Mouse (Mus musculus): ENCODE results near the gene Gm4353. TPM values are rescaled to one million over a fixed set of nuclear protein-coding genes. Genes with fewer than 3 reads are reported as not detected.
"Not testable (repeated sequence)": the region's sequence is repeated elsewhere in the genome, so short reads cannot be mapped to it uniquely, and the experiment has no call there.

Gm4353 gene
- 0.11 and 0.52 TPM in 2 replicates for polyA plus RNA-seq (2015; fragmentation: Nextera tagmentation; extraction: Ambion mirVana)

- H3K27ac ChIP-seq (replicated peaks); H3K4me1 ChIP-seq; H3K27me3 ChIP-seq (replicated peaks); H3K9ac ChIP-seq; H3K9me3 ChIP-seq; H3K4me2 ChIP-seq; H3K36me3 ChIP-seq; H3K4me3 ChIP-seq; ATAC-seq (ENCODE audit: extremely low read depth, insufficient number of reproducible peaks, low FRiP score, low TSS enrichment): not testable (repeated sequence)
- WGBS: 87% methylated on average over 11 of the region's 11 CpGs
Observed at GRCm38 (mm10) chr7:116084366-116084765, at the start of gene Gm4353. Gm4353 (minus strand) TSS chr7:116084635.

DNA sequence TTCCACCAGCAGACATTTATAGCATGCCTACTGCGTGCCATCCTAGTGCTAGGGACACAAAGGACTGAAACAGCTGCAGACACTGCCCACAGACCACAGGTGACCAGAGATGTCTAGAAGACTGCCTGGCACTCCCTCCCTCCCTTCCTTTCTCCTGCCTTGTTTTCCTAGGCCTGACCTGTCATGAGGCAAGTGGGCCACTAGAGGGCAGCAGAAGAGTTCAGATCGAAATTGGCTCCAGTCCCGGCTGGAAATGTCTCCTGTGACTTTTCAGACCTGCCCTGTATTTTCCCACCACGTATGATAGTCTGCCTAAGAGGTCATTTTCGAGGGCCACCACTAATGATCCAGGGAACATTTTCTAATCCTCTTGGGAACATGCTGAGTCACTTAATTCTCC lies 47.6 kb upstream of the Gm4353 start:
- Histone ChIP-seq H3K9me3 (no peaks in the 10 kb centered on the region), H3K27ac (replicated peaks) (peak overlapping the region; percentile 45), H3K4me1 (peaks cover 23% of the 10 kb centered on the region), H3K4me3 (no peak overlapping the region), H3K27me3 (replicated peaks) (no peaks in the 10 kb centered on the region), H3K4me2 (no peak overlapping the region), H3K36me3 (peaks cover 72% of the 10 kb centered on the region), H3K9ac (peak overlapping the region; percentile 54)
- ATAC-seq (ENCODE audit: extremely low read depth, insufficient number of reproducible peaks, low FRiP score, low TSS enrichment): no peak
- WGBS: under 1% methylated on average over 5 of the region's 5 CpGs

DNA sequence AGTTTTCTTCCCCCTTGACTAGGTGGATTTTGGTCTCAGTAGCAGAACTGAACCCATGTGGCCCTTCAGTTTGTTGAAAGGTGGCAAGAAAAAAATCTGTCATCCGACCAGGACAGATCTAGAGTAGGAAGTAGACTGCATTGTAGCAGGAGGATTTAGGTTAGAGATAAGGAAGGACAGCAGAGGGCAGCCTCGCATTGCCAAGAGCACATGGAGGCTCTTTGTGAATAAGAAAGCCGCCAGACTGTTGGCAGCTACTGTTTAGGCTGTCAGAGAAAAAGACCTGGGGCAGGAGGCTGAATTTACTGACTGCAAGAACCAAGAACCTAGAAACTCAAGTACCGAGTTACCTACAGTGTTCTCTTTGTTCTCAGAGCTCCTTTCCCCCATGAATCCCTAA lies 47.0 kb upstream of the Gm4353 start:
- Histone ChIP-seq H3K4me1 (peaks cover 23% of the 10 kb centered on the region), H3K36me3 (peaks cover 70% of the 10 kb centered on the region), H3K27ac (replicated peaks) (peak overlapping the region; percentile 45), H3K27me3 (replicated peaks) (no peaks in the 10 kb centered on the region), H3K4me3 (no peak overlapping the region), H3K9ac (peak overlapping the region; percentile 54), H3K9me3 (no peaks in the 10 kb centered on the region), H3K4me2 (no peak overlapping the region)
- 13% methylated on average over 4 of the region's 4 CpGs for WGBS
- no peak for ATAC-seq (ENCODE audit: extremely low read depth, insufficient number of reproducible peaks, low FRiP score, low TSS enrichment)

DNA sequence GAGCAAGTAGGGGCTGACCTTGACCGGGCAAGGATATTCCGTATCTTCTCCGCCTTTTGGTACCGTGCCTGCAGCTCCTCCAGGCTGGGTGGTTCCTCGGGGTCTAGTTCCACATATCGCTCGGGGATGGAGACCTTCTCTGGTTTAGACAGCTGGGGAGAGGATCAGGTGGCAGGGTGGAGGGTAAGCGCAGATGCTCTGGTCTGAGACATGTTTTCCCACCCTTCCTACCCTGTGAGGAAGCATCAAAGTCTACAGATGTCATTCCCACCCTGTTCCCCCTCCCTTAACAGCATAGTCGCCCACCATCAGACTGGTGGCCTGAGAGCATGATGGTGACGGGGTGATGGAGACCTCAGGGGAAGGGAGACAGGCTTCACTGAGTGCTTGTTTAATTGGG lies 44.9 kb upstream of the Gm4353 start:
- H3K36me3 ChIP-seq: peaks cover 64% of the 10 kb centered on the region
- no peaks in the 10 kb centered on the region for H3K9me3 ChIP-seq
- H3K4me3 ChIP-seq: no peak overlapping the region
- H3K27me3 ChIP-seq (replicated peaks): no peaks in the 10 kb centered on the region
- peaks cover 22% of the 10 kb centered on the region for H3K4me1 ChIP-seq
- H3K4me2 ChIP-seq: no peak overlapping the region
- H3K9ac ChIP-seq: no peak overlapping the region
- WGBS: 82% methylated on average over 10 of the region's 10 CpGs
- no peak for ATAC-seq (ENCODE audit: extremely low read depth, insufficient number of reproducible peaks, low FRiP score, low TSS enrichment)
- H3K27ac ChIP-seq (replicated peaks): no peak overlapping the region

- H3K36me3 ChIP-seq: peaks cover 64% of the 10 kb centered on the region
- H3K4me2 ChIP-seq: no peak overlapping the region
- H3K4me3 ChIP-seq: no peak overlapping the region
- no peaks in the 10 kb centered on the region for H3K9me3 ChIP-seq
- H3K4me1 ChIP-seq: peaks cover 18% of the 10 kb centered on the region
- no peaks in the 10 kb centered on the region for H3K27me3 ChIP-seq (replicated peaks)
- ATAC-seq (ENCODE audit: extremely low read depth, insufficient number of reproducible peaks, low FRiP score, low TSS enrichment): no peak
- WGBS: 74% methylated on average over 8 of the region's 8 CpGs
- H3K27ac ChIP-seq (replicated peaks): no peak overlapping the region
- H3K9ac ChIP-seq: no peak overlapping the region
Observed at GRCm38 (mm10) chr7:116128286-116128685, 43.9 kb upstream of the Gm4353 start.

DNA sequence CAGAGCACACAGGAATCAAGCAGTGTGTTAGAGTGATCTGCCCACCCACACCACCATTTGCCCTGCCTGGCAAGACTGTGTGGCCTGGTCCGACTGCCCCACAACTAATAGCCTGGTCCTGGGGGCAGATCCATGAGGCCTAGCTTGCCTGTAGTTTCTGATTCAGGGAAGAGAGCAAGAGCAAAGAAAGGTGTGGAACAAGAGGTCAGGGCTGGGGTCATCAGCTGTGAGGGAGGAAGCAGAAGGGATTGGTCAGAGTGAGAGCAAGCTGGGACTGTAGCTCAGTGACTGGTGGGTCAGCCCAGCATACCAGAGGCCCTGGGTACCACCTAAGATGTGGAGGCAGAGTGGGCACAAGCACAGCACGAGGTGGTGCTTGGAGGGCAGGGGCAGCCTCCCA lies 42.6 kb upstream of the Gm4353 start:
- peaks cover 9% of the 10 kb centered on the region for H3K4me1 ChIP-seq
- no peaks in the 10 kb centered on the region for H3K9me3 ChIP-seq
- H3K9ac ChIP-seq: no peak overlapping the region
- H3K27me3 ChIP-seq (replicated peaks): no peaks in the 10 kb centered on the region
- H3K4me3 ChIP-seq: no peak overlapping the region
- no peak overlapping the region for H3K4me2 ChIP-seq
- 80% methylated on average over 2 of the region's 2 CpGs for WGBS
- peaks cover 63% of the 10 kb centered on the region for H3K36me3 ChIP-seq
- H3K27ac ChIP-seq (replicated peaks): no peak overlapping the region
- ATAC-seq (ENCODE audit: extremely low read depth, insufficient number of reproducible peaks, low FRiP score, low TSS enrichment): no peak

- no peak overlapping the region for H3K4me2 ChIP-seq
- ATAC-seq (ENCODE audit: extremely low read depth, insufficient number of reproducible peaks, low FRiP score, low TSS enrichment): no peak
- H3K27me3 ChIP-seq (replicated peaks): no peaks in the 10 kb centered on the region
- no peak overlapping the region for H3K4me3 ChIP-seq
- H3K27ac ChIP-seq (replicated peaks): no peak overlapping the region
- H3K9me3 ChIP-seq: no peaks in the 10 kb centered on the region
- no peaks in the 10 kb centered on the region for H3K4me1 ChIP-seq
- peaks cover 60% of the 10 kb centered on the region for H3K36me3 ChIP-seq
- 71% methylated on average over 7 of the region's 7 CpGs for WGBS
- H3K9ac ChIP-seq: no peak overlapping the region
Observed at GRCm38 (mm10) chr7:116125671-116126070, 41.2 kb upstream of the Gm4353 start.

GRCm38 (mm10) chr7:116124057-116124456 lies 39.6 kb upstream of the Gm4353 start:
- WGBS: 93% methylated on average over 12 of the region's 12 CpGs
- H3K27ac ChIP-seq (replicated peaks): no peak overlapping the region
- H3K4me2 ChIP-seq: no peak overlapping the region
- H3K4me3 ChIP-seq: no peak overlapping the region
- ATAC-seq (ENCODE audit: extremely low read depth, insufficient number of reproducible peaks, low FRiP score, low TSS enrichment): no peak
- no peaks in the 10 kb centered on the region for H3K27me3 ChIP-seq (replicated peaks)
- no peaks in the 10 kb centered on the region for H3K9me3 ChIP-seq
- no peaks in the 10 kb centered on the region for H3K4me1 ChIP-seq
- no peak overlapping the region for H3K9ac ChIP-seq
- H3K36me3 ChIP-seq: peaks cover 52% of the 10 kb centered on the region

DNA sequence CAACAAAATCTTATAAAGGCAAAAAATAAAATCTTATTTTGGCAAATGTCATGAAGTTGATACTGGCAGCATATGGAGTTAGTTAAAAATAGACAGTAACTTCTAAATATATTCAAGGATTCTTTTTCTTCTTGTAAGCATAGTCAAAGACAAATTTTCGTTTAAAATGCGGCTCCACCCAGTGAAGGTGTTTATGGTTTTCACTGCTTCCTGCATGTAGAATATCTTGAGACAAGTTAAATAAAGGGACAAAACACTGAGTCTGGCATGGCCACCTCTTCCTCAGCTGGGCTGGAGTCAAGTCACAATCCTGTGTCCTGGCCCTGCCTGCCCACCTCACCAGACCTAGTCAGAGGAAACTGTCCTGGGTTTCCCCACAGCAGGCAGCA lies 39.2 kb upstream of the Gm4353 start:
- peaks cover 47% of the 10 kb centered on the region for H3K36me3 ChIP-seq
- H3K4me3 ChIP-seq: no peak overlapping the region
- H3K4me1 ChIP-seq: no peaks in the 10 kb centered on the region
- no peaks in the 10 kb centered on the region for H3K9me3 ChIP-seq
- ATAC-seq (ENCODE audit: extremely low read depth, insufficient number of reproducible peaks, low FRiP score, low TSS enrichment): no peak
- H3K4me2 ChIP-seq: no peak overlapping the region
- 70% methylated on average over 2 of the region's 2 CpGs for WGBS
- no peak overlapping the region for H3K9ac ChIP-seq
- H3K27ac ChIP-seq (replicated peaks): no peak overlapping the region
- H3K27me3 ChIP-seq (replicated peaks): no peaks in the 10 kb centered on the region

- Histone ChIP-seq H3K9ac (no peak overlapping the region), H3K27ac (replicated peaks) (no peak overlapping the region), H3K27me3 (replicated peaks) (no peaks in the 10 kb centered on the region), H3K9me3 (no peaks in the 10 kb centered on the region), H3K4me2 (no peak overlapping the region), H3K36me3 (peaks cover 42% of the 10 kb centered on the region), H3K4me1 (no peaks in the 10 kb centered on the region), H3K4me3 (no peak overlapping the region)
- ATAC-seq (ENCODE audit: extremely low read depth, insufficient number of reproducible peaks, low FRiP score, low TSS enrichment): no peak
- WGBS: 66% methylated on average over 13 of the region's 13 CpGs
Observed at GRCm38 (mm10) chr7:116122981-116123596, 38.7 kb upstream of the Gm4353 start.

DNA sequence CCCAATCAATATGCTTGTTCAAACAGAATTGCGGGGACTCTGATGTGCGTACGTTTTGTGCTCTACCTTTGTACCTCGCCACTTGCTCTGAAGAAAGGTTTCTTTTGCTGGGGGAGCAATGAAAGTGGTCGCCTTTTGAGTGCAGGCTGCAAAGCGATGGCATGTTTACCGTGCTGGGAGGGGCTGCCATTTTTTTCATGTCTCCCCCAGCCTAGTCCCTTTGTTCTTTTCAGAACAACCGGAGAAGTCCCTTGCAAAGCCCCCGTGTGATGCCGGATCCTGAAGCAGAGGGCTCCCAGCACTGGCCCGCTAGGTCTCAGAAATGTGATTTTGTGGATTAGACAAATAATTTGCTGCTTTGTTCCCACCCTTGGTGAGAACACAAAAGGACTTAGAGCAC lies 36.8 kb upstream of the Gm4353 start:
- H3K4me2 ChIP-seq: no peak overlapping the region
- H3K27ac ChIP-seq (replicated peaks): no peak overlapping the region
- no peaks in the 10 kb centered on the region for H3K27me3 ChIP-seq (replicated peaks)
- H3K36me3 ChIP-seq: peaks cover 27% of the 10 kb centered on the region
- no peaks in the 10 kb centered on the region for H3K9me3 ChIP-seq
- no peaks in the 10 kb centered on the region for H3K4me1 ChIP-seq
- no peak for ATAC-seq (ENCODE audit: extremely low read depth, insufficient number of reproducible peaks, low FRiP score, low TSS enrichment)
- no peak overlapping the region for H3K9ac ChIP-seq
- no peak overlapping the region for H3K4me3 ChIP-seq
- WGBS: 73% methylated on average over 11 of the region's 11 CpGs

DNA sequence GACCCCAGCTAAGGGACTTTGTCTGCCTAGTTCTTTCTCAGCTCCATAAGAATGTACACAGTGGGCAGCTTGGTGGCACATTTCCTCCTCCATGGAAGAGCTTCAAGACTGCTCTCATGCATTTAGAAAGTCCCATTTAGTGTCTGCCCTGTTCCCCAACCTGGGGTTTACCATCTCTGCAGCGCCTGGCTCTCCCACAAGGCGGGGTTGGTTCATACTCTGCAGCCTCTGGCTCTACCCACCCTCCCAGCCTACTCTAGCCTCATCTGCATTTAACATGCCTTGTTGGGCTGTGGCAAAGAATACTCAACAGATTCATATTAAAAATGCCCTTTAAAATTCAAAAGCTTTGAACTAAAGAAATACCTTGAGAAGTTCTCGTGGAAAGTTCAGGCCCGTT lies 36.3 kb upstream of the Gm4353 start:
- ATAC-seq (ENCODE audit: extremely low read depth, insufficient number of reproducible peaks, low FRiP score, low TSS enrichment): no peak
- Histone ChIP-seq H3K27ac (replicated peaks) (no peak overlapping the region), H3K4me3 (no peak overlapping the region), H3K4me1 (no peaks in the 10 kb centered on the region), H3K4me2 (no peak overlapping the region), H3K27me3 (replicated peaks) (no peaks in the 10 kb centered on the region), H3K9me3 (no peaks in the 10 kb centered on the region), H3K9ac (no peak overlapping the region), H3K36me3 (peaks cover 26% of the 10 kb centered on the region)
- WGBS: 86% methylated on average over 4 of the region's 4 CpGs

Data from heart, embryonic 13.5 days (tissue).